Mouse (Mus musculus) kidney, postnatal 36 days (tissue): Measurements from ENCODE around the gene B430218F22Rik.
"Not testable (repeated sequence)": the region's sequence is repeated elsewhere in the genome, so short reads cannot be mapped to it uniquely, and the experiment has no call there.

ENCODE experiments used
- DNase-seq, 2 experiments: peaks; one replicate each; pipeline ENCODE4 v3.0.0; 2021 to 2022; ENCODE audit warnings: mixed read lengths in 2 of 2

B430218F22Rik gene

GRCm38 (mm10) chr13:118386511-118387447 is at the start of gene B430218F22Rik, which contains the start of gene Mrps30:
B430218F22Rik (plus strand) TSS chr13:118386630.
Mrps30 (minus strand) TSS chr13:118387252.
- peak; percentile 96 to 98 for DNase-seq

GRCm38 (mm10) chr13:118350257-118350656 is 36.2 kb upstream of the B430218F22Rik start:
- DNase-seq = no peak

GRCm38 (mm10) chr13:118350870-118351269 is 35.6 kb upstream of the B430218F22Rik start:
- no peak for DNase-seq

DNA sequence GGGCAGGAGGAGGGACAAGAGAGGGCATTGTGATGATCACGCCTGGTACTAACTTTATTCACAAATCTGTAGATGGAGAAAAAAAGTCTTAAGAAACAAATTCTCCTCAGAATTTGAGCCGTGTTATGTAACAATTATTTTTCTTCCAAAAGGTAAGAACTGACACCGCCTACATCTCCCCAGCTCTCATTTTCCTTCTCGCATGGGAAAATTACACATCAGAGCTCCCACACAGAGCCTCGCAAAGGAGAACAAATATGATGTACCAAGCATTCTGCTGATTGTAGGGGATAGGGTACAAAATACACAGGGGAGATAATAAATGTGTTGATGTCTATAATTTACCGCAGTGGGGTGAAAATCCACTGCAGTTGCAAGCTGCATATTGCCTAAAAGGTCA is 23.1 kb upstream of the B430218F22Rik start:
- DNase-seq = no peak

DNA sequence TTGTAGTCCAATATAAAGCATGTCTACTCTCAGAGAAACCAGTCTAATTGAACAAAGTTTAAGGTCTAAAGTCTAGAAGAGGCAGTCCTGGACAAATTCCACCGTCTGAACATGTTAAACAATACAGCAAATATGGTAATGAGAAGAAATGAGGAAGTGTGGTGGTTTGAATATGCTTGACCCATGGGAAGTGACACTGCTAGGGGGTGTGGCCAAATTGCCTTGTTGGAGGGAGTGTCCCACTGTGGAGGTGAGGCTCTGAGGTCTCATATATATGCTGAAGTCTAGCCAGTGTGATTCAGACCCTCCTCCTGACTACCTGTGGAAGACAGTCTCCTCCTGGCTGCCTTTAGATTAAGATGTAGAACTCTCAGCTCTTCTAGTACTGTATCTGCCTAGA is 20.7 kb upstream of the B430218F22Rik start:
- no peak for DNase-seq

GRCm38 (mm10) chr13:118372871-118373270 is 13.6 kb upstream of the B430218F22Rik start:
- DNase-seq = no peak

- peak; percentile 52 to 82 for DNase-seq
Observed at GRCm38 (mm10) chr13:118379155-118379554, 7.3 kb upstream of the B430218F22Rik start.

DNA sequence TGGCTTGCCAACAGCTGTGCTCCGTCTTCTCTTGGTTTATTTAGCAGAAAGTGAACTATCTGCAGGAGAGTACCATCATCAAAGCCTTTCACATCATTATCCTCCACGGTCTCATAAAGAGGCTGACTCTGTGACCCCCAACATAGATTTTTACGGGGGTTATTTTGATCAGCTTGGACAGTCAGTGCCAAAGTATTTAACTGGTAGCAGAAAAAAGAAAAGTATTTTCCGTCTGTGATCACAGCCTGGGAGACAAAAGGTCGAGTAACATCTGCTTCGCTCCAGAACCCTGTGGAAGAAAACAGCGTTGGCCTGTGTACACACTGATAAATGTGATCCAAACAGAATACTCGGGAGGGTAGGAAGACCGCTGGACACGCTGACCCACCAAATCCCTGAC is 6.0 kb upstream of the B430218F22Rik start:
- peak in 1 of 2 experiments; percentile 5 for DNase-seq

DNA sequence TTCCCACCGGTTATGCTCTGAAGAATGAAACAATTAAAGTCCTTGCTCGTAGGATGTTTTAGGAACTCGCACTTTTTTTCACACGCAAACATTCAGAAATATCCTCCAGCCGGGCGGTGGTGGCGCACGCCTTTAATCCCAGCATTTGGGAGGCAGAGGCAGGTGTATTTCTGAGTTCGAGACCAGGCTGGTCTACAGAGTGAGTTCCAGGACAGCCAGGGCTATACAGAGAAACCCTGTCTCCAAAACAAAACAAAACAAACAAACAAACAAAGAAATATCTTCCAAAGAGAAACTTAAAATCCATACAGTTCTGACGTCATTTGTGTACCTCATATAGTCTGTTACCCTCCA is 995 bp downstream of the B430218F22Rik start:
- not testable (repeated sequence) for DNase-seq

DNA sequence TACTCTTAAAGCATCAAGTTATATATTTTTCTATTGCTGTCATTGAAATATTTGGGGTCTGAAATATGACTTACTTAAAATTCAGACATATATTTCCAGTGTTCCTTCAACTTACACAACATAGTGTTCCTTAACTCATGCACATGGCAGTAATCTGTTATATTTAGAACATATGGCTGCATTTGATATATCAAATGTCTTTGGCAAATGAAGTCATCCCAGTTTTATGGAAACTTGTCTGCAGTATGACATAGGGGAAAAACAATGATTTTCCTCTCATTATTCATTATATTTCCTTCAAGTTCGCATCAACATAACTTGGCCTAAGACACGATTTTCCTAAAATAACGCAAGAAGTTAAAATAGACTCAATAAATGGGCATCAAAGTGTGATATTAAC is 9.4 kb downstream of the B430218F22Rik start:
- DNase-seq = no peak

DNA sequence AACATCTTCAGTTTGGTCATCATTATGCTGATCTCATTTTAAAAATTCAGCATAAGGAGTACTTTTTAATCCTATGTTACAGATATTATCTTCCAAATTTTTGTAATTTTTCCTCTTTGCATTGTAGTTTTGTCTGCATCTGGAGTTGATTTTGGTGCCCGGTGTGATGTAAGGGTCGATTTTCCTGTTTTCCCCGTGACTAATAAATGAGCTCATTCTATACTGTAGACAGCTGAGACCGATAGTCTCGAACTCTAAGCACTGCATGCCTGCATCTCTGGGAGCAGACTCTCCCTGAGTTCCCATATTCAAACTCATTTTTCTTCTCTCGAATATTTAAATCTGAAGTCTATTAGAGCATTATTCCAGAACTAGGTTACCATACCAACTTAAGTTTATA is 13.9 kb downstream of the B430218F22Rik start:
- no peak for DNase-seq

GRCm38 (mm10) chr13:118403544-118403943 is 17.1 kb downstream of the B430218F22Rik start:
- DNase-seq = peak in 1 of 2 experiments; percentile 20

GRCm38 (mm10) chr13:118411297-118411992 is 25.0 kb downstream of the B430218F22Rik start:
- DNase-seq = no peak

DNA sequence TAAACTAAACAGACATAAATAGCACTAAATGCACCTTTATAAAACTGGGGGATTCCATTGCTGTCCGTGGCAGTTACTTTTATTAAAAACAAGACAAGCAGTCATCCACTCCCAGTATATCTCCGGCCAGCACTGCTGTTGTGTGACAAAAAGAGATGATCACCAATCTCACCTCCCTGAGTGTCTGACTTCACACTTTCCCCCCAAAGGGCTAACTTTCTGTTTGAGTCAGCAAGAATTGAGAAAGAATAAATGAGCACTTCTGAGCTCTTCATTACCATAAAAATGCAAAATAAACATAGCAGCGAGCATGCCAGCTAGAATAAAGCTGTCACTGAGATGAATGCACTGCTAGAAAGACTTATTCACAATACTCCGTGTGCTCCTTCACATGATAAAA is 31.7 kb downstream of the B430218F22Rik start:
- DNase-seq = no peak

DNA sequence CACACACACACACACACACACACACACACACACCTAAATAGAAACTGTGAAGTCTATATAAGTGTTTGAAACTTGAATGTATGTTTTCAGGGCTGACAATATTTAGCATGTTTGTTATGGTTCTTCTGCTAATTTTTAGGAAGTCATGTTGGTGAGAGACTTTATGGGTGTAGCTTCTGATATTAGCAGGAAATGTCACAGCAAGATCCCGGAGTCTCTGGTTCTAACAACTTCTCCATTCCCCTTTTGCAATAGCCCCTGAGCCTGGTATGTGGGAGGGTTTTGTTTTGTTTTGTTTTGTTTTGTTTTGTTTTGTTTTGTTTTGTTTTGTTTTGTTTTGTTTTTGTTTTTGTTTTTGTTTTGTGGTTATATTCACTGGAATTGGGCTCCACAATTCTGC is 34.0 kb downstream of the B430218F22Rik start:
- DNase-seq = no peak

GRCm38 (mm10) chr13:118420847-118421246 is 34.4 kb downstream of the B430218F22Rik start:
- DNase-seq = no peak
